Mouse (Mus musculus) pancreas, adult 10 weeks (tissue): ENCODE results near the gene Thy1. TPM values are rescaled to one million over a fixed set of nuclear protein-coding genes. Genes with fewer than 3 reads are reported as not detected.

Source experiments
- polyA plus RNA-seq: library from polyadenylated mRNA; stranded (reverse); fragments of 350-450 nt; fragmentation: Illumina TruSeq; extraction: RNeasy Lipid Tissue Mini Kit (QIAGEN cat#74804); gene quantifications from one replicate; pipeline ENCODE4 v1.2.3, GENCODE M21; 2015; ENCODE audit warnings: low read depth, low replicate concordance; ENCODE audit not compliant: insufficient read depth

Gene Thy1
- 32.5 TPM for polyA plus RNA-seq

DNA sequence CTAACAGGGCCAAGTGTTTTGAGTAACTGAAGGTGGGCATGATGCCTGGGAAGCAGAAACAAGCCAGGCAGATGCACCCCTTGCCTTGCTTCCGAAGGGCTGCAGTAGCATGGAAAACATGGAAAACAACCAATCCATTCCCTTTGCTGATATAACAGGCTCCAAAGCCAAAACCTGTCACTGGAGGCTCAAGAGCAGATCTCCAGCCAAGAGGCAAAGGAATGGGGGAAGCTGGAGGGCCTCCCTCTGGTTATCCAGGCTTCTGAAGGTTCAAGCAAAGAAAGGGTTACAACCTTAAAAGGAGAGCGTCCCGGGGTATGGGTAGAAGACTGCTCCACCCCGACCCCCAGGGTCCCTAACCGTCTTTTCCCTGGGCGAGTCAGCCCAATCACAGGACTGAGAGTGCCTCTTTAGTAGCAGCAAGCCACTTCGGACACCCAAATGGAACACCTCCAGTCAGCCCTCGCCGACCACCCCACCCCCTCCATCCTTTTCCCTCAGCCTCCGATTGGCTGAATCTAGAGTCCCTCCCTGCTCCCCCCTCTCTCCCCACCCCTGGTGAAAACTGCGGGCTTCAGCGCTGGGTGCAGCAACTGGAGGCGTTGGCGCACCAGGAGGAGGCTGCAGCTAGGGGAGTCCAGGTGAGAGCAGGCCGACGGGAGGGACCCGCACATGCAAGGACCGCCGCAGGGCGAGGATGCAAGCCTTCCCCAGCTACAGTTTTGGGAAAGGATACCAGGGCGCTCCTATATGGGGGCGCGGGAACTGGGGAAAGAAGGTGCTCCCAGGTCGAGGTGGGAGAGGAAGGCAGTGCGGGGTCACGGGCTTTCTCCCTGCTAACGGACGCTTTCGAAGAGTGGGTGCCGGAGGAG, at the start of gene Thy1:
TSS of gene Thy1 (plus strand) at position 549 of the 872 bp plus-strand sequence.

DNA sequence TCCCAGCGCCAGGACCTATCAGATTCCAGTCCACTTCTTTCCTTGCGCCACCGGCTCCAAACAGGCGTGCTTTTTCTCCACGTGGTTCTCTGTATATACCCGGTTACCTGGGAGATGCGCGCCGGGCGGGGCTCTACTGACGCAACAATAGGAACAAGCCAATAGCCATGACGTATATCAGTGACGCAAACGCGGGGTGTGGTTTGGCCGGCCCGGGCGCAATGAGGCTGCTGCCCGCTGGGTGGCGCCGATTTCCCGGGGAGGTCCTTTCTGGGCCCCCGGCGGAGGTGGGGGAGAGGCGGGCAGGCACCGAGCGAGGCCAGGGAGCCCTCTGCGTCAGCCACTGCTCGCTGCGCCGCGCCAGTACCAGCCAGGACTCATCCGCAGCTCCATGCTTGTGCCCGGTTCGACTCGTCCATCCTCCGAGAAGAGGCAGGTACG, 23.6 kb downstream of the Thy1 start, which contains the start of gene Usp2:
TSS of gene Usp2 (plus strand) at position 237 of the 441 bp plus-strand sequence.

Other genes with a start within 250 kb of the Thy1 start
- gene Usp2, start 23.6 kb downstream of the Thy1 start, polyA plus RNA-seq: 3.8 TPM
- not detected for gene Mfrp, start 58.3 kb downstream of the Thy1 start, polyA plus RNA-seq
- gene C1qtnf5, start 63.9 kb downstream of the Thy1 start, polyA plus RNA-seq: 4.0 TPM
- 0.68 TPM for gene Gm49380, start 70.1 kb downstream of the Thy1 start, polyA plus RNA-seq
- gene Rnf26, start 70.1 kb downstream of the Thy1 start, polyA plus RNA-seq: 3.7 TPM
- gene Mcam, start 91.1 kb downstream of the Thy1 start, polyA plus RNA-seq: 20.3 TPM
- gene Cbl, start 190.7 kb downstream of the Thy1 start, polyA plus RNA-seq: 3.7 TPM
- gene Ccdc153, start 197.3 kb downstream of the Thy1 start, polyA plus RNA-seq: not detected
- gene Pdzd3, start 208.1 kb downstream of the Thy1 start, polyA plus RNA-seq: not detected
- gene Nlrx1, start 225.2 kb downstream of the Thy1 start, polyA plus RNA-seq: 1.5 TPM
- not detected for gene Abcg4, start 245.2 kb downstream of the Thy1 start, polyA plus RNA-seq